Mouse (Mus musculus): ENCODE measurements around the gene Mllt1. TPM values are rescaled to one million over a fixed set of nuclear protein-coding genes. Genes with fewer than 3 reads are reported as not detected.

Gene Mllt1
- total RNA-seq, 4 experiments from 2014 or later, result 67.0 to 82.3 (median 70.8) TPM

Other genes with a start within 250 kb of the Mllt1 start
- gene Ndufa11, start 217.6 kb downstream of the Mllt1 start, total RNA-seq (2022), result 100 to 1,000 TPM; 185 to 224 (median 208) TPM
- 10 to 100 TPM; 10.4 to 15.7 (median 13.8) TPM for gene Vmac, start 217.4 kb downstream of the Mllt1 start, total RNA-seq (2022)
- gene Nrtn, start 177.9 kb downstream of the Mllt1 start, total RNA-seq (2022), result 1 to 10 TPM; 4.0 to 4.5 (median 4.2) TPM
- 10 to 100 TPM; 60.1 to 66.1 (median 60.8) TPM for gene Dus3l, start 170.7 kb downstream of the Mllt1 start, total RNA-seq (2022)
- 1 to 10 TPM in 2 of 4 experiments, under 1 TPM in 2; 0.78 to 1.2 (median 0.99) TPM for gene Prr22, start 165.2 kb downstream of the Mllt1 start, total RNA-seq (2022)
- gene Rfx2, start 104.4 kb downstream of the Mllt1 start, total RNA-seq (2022), result 1 to 10 TPM; 2.1 to 4.1 (median 3.1) TPM
- gene Acsbg2, start 61.0 kb downstream of the Mllt1 start, total RNA-seq (2022), result not detected
- under 1 TPM; 0.13 to 0.22 (median 0.17) TPM for gene 1700061G19Rik, start 59.9 kb downstream of the Mllt1 start, total RNA-seq (2022)
- gene Acer1, start 46.7 kb upstream of the Mllt1 start, total RNA-seq (2022), result not detected
- gene Clpp, start 54.9 kb upstream of the Mllt1 start, total RNA-seq (2022), result 10 to 100 TPM; 60.6 to 69.6 (median 65.4) TPM
- gene Alkbh7, start 61.9 kb upstream of the Mllt1 start, total RNA-seq (2022), result 10 to 100 TPM; 24.4 to 27.2 (median 26.1) TPM
- gene Pspn, start 64.6 kb upstream of the Mllt1 start, total RNA-seq (2022), result not detected
- 10 to 100 TPM; 65.0 to 65.5 (median 65.2) TPM for gene Gtf2f1, start 75.9 kb upstream of the Mllt1 start, total RNA-seq (2022)
- gene Gm17949, start 76.1 kb upstream of the Mllt1 start, total RNA-seq (2022), result under 1 TPM in 3 of 4 experiments, not detected in 1; 0.48 to 0.65 (median 0.53) TPM
- gene Khsrp, start 96.1 kb upstream of the Mllt1 start, total RNA-seq (2022), result 100 to 1,000 TPM; 101 to 104 (median 102) TPM
- under 1 TPM in 1 of 4 experiments, not detected in 3; 0.30 TPM for gene Slc25a41, start 106.2 kb upstream of the Mllt1 start, total RNA-seq (2022)
- gene Crb3, start 123.7 kb upstream of the Mllt1 start, total RNA-seq (2022), result 1 to 10 TPM in 3 of 4 experiments, under 1 TPM in 1; 0.51 to 2.6 (median 1.7) TPM
- 100 to 1,000 TPM; 313 to 347 (median 323) TPM for gene Slc25a23, start 124.4 kb upstream of the Mllt1 start, total RNA-seq (2022)
- 1 to 10 TPM; 1.1 to 3.9 (median 2.5) TPM for gene Dennd1c, start 143.1 kb upstream of the Mllt1 start, total RNA-seq (2022)
- 100 to 1,000 TPM; 607 to 698 (median 653) TPM for gene Tubb4a, start 152.4 kb upstream of the Mllt1 start, total RNA-seq (2022)
- under 1 TPM; 0.39 to 0.84 (median 0.63) TPM for gene Tnfsf9, start 169.9 kb upstream of the Mllt1 start, total RNA-seq (2022)
- gene Cd70, start 214.4 kb upstream of the Mllt1 start, total RNA-seq (2022), result under 1 TPM in 1 of 4 experiments, not detected in 3; 0.55 TPM

Data from left cerebral cortex, adult 8-10 months (tissue).